Mouse (Mus musculus) myocyte (in vitro differentiated cells): ENCODE measurements at regions not wholly inside any gene's neighbourhood (a gene's known extent, or its start where the extent isn't known, plus 50 kb on each side); places are given as distances from the start of the nearest gene placed in this dataset.

Experiments
- H3K27me3 ChIP-seq: one replicate; pipeline ENCODE4 v1.6.1; 2011; ENCODE audit not compliant: control insufficient read depth, insufficient read depth, insufficient read length
- H3K36me3 ChIP-seq: one replicate; pipeline ENCODE4 v1.6.1; 2011; ENCODE audit not compliant: control insufficient read depth, insufficient read depth
- H3K4me2 ChIP-seq: one replicate; pipeline ENCODE4 v1.6.1; 2011; ENCODE audit warnings: low read depth, control low read depth
- H3K4me3 ChIP-seq: one replicate; pipeline ENCODE4 v1.5.1; 2011; ENCODE audit warnings: mild to moderate bottlenecking, control low read depth, moderate library complexity
- H3K79me2 ChIP-seq: one replicate; pipeline ENCODE4 v1.6.1; 2011; ENCODE audit not compliant: control insufficient read depth, insufficient read depth
- H3ac ChIP-seq: one replicate; pipeline ENCODE4 v1.6.1; 2011; ENCODE audit not compliant: control insufficient read depth, insufficient read length
- CEBPB ChIP-seq: IDR thresholded peaks from 2 replicates; pipeline ENCODE4 v1.6.1; 2011; ENCODE audit warnings: mild to moderate bottlenecking, moderate library complexity; ENCODE audit not compliant: poor library complexity, insufficient read depth, severe bottlenecking
- E2F4 ChIP-seq: IDR thresholded peaks from one replicate; pipeline ENCODE4 v1.6.1; 2011; ENCODE audit warnings: mild to moderate bottlenecking, control low read depth, moderate library complexity; ENCODE audit not compliant: insufficient read depth
- MAX ChIP-seq: IDR thresholded peaks from one replicate; pipeline ENCODE4 v1.6.1; 2011; ENCODE audit warnings: low read depth, mild to moderate bottlenecking, control low read depth
- MYOD1 ChIP-seq, 3 experiments: IDR thresholded peaks; one replicate each; pipeline ENCODE4 v1.6.1; 2011; ENCODE audit warnings: control low read depth in 2 of 3, low read depth in 2 of 3, mild to moderate bottlenecking in 2 of 3, moderate library complexity in 1 of 3; ENCODE audit not compliant: insufficient read length in 2 of 3, control insufficient read depth in 1 of 3
- MYOG ChIP-seq, 3 experiments: IDR thresholded peaks; one replicate each; pipeline ENCODE4 v1.6.1; 2011; ENCODE audit warnings: control low read depth in 2 of 3, low read depth in 2 of 3, mild to moderate bottlenecking in 2 of 3; ENCODE audit not compliant: insufficient read length in 2 of 3, control insufficient read depth in 1 of 3, insufficient read depth in 1 of 3
- POLR2A ChIP-seq: IDR thresholded peaks from one replicate; pipeline ENCODE4 v1.6.1; 2011; ENCODE audit warnings: low read depth, mild to moderate bottlenecking, control low read depth, moderate library complexity; ENCODE audit not compliant: insufficient read length
- POLR2AphosphoS2 ChIP-seq: IDR thresholded peaks from one replicate; pipeline ENCODE4 v1.6.1; 2011; ENCODE audit warnings: low read depth, control low read depth; ENCODE audit not compliant: insufficient read length
- REST ChIP-seq: IDR thresholded peaks from one replicate; pipeline ENCODE4 v1.6.1; 2011; ENCODE audit warnings: mild to moderate bottlenecking, control low read depth, moderate library complexity; ENCODE audit not compliant: insufficient read depth, insufficient read length
- SRF ChIP-seq: IDR thresholded peaks from one replicate; pipeline ENCODE4 v1.6.1; 2011; ENCODE audit warnings: low read depth; ENCODE audit not compliant: control insufficient read depth, insufficient read length
- TCF12 ChIP-seq: IDR thresholded peaks from one replicate; pipeline ENCODE4 v1.6.1; 2011; ENCODE audit warnings: mild to moderate bottlenecking, control low read depth; ENCODE audit not compliant: poor library complexity, insufficient read depth, severe bottlenecking
- TCF3 ChIP-seq: IDR thresholded peaks from one replicate; pipeline ENCODE4 v1.6.1; 2011; ENCODE audit warnings: low read depth, control low read depth; ENCODE audit not compliant: insufficient read length
- USF1 ChIP-seq: IDR thresholded peaks from one replicate; pipeline ENCODE4 v1.6.1; 2011; ENCODE audit warnings: low read depth, mild to moderate bottlenecking, control low read depth, moderate library complexity

GRCm38 (mm10) chr13:82371579-82371978 is 588.7 kb downstream of the Cetn3 start:
- TF ChIP-seq TCF12 = no peak
- Histone ChIP-seq H3K79me2 (no peaks in the 10 kb centered on the region), H3K4me3 (no peak overlapping the region), H3K4me2 (no peak overlapping the region), H3K27me3 (no peaks in the 10 kb centered on the region), H3K36me3 (no peaks in the 10 kb centered on the region), H3ac (no peak overlapping the region)

DNA sequence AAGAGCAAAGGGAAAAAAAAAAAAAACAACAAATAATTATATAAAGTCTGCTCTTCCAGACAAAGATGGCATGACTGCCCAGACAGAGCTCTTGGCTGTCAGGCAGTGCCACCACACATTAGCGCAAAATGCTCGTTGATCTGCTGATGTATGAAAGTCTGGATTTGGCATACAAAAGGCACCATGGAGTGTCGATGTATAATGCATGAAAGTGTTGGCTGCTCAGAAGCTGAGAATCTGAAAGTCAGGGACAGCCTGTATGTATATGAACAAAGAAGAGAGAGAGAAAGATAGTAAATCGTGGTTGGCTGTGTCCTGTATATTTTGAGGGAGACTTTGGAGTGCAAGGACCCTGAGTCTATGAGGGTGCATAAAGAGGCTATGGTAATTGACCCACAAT is 589.7 kb downstream of the Cetn3 start:
- Histone ChIP-seq H3ac (no peak overlapping the region), H3K36me3 (no peaks in the 10 kb centered on the region), H3K27me3 (no peaks in the 10 kb centered on the region), H3K4me3 (no peak overlapping the region), H3K79me2 (no peaks in the 10 kb centered on the region), H3K4me2 (no peak overlapping the region)
- TF ChIP-seq TCF12 (no peak), MYOG (IDR thresholded peaks at IDR 0.05; ENCODE audit: control insufficient read depth in 1 of 3, insufficient read depth in 1 of 3, insufficient read length in 2 of 3, low read depth in 2 of 3) (no peak), E2F4 (no peak), MYOD1 (IDR thresholded peaks at IDR 0.05; ENCODE audit: control insufficient read depth in 1 of 3, insufficient read length in 2 of 3, low read depth in 2 of 3) (no peak), POLR2A (no peak), TCF3 (no peak), POLR2AphosphoS2 (no peak), CEBPB (no peak), USF1 (no peak), REST (no peak), SRF (no peak), MAX (no peak)

GRCm38 (mm10) chr13:82392908-82393307 is 610.0 kb downstream of the Cetn3 start:
- no peak overlapping the region for H3K4me2 ChIP-seq
- no peaks in the 10 kb centered on the region for H3K36me3 ChIP-seq
- TF ChIP-seq MYOG (IDR thresholded peaks at IDR 0.05; ENCODE audit: control insufficient read depth in 1 of 3, insufficient read depth in 1 of 3, insufficient read length in 2 of 3, low read depth in 2 of 3) (no peak), POLR2A (no peak)
- no peak overlapping the region for H3K4me3 ChIP-seq
- H3ac ChIP-seq = no peak overlapping the region
- H3K27me3 ChIP-seq = no peaks in the 10 kb centered on the region
- H3K79me2 ChIP-seq = no peaks in the 10 kb centered on the region

DNA sequence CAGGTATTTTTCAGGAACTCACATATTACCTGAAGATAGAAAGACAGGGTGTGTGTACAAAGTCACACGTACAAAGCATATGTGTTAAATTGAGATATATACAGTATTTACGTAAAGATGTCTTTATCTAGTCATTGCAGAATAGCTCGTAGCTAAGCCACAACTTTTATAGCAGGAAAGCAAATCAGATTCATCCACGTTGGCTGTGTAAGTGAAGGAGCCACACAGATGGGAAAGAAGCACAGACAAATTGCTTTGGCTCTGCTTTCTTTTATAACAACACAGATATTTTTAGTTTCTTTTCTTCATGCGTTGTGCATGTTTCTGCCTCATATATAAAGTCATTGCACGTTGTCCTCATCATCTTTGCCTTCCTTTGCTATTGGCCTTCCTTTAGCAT is 610.6 kb downstream of the Cetn3 start:
- H3ac ChIP-seq = no peak overlapping the region
- no peak overlapping the region for H3K4me2 ChIP-seq
- H3K79me2 ChIP-seq = no peaks in the 10 kb centered on the region
- H3K27me3 ChIP-seq = no peaks in the 10 kb centered on the region
- TF ChIP-seq USF1 = no peak
- TF ChIP-seq MYOD1 (IDR thresholded peaks at IDR 0.05; ENCODE audit: control insufficient read depth in 1 of 3, insufficient read length in 2 of 3, low read depth in 2 of 3) = no peak
- no peak for TF ChIP-seq CEBPB
- no peak for TF ChIP-seq MAX
- TF ChIP-seq POLR2A = no peak
- no peak for TF ChIP-seq MYOG (IDR thresholded peaks at IDR 0.05; ENCODE audit: control insufficient read depth in 1 of 3, insufficient read depth in 1 of 3, insufficient read length in 2 of 3, low read depth in 2 of 3)
- TF ChIP-seq SRF = no peak
- no peak for TF ChIP-seq REST
- TF ChIP-seq POLR2AphosphoS2 = no peak
- no peak for TF ChIP-seq E2F4
- TF ChIP-seq TCF12 = no peak
- no peak for TF ChIP-seq TCF3
- H3K36me3 ChIP-seq = no peaks in the 10 kb centered on the region
- no peak overlapping the region for H3K4me3 ChIP-seq

GRCm38 (mm10) chr13:82413677-82414076 is 630.8 kb downstream of the Cetn3 start:
- Histone ChIP-seq H3K4me2 (no peak overlapping the region), H3ac (no peak overlapping the region), H3K27me3 (no peaks in the 10 kb centered on the region), H3K4me3 (no peak overlapping the region), H3K36me3 (no peaks in the 10 kb centered on the region), H3K79me2 (no peaks in the 10 kb centered on the region)
- no peak for TF ChIP-seq POLR2AphosphoS2
- no peak for TF ChIP-seq MYOD1 (IDR thresholded peaks at IDR 0.05; ENCODE audit: control insufficient read depth in 1 of 3, insufficient read length in 2 of 3, low read depth in 2 of 3)
- no peak for TF ChIP-seq MAX
- TF ChIP-seq E2F4 = no peak
- TF ChIP-seq TCF12 = no peak
- no peak for TF ChIP-seq MYOG (IDR thresholded peaks at IDR 0.05; ENCODE audit: control insufficient read depth in 1 of 3, insufficient read depth in 1 of 3, insufficient read length in 2 of 3, low read depth in 2 of 3)
- TF ChIP-seq USF1 = no peak
- no peak for TF ChIP-seq POLR2A
